Mouse (Mus musculus) left cerebral cortex, postnatal 36 days (tissue): ENCODE data around the gene Tnrc6b. TPM values are rescaled to one million over a fixed set of nuclear protein-coding genes. Genes with fewer than 3 reads are reported as not detected.

Source experiments
- DNase-seq, 2 experiments: peaks; one replicate each; pipeline ENCODE4 v3.0.0; 2021 to 2022; ENCODE audit warnings: low spot score in 2 of 2, mixed read lengths in 1 of 2
- intact Hi-C: fragments of 180-260 bp; cut with DNase I; formaldehyde crosslinking; loops from one replicate; pipeline ENCODE4 v1.15.1; 2025
- microRNA-seq: library from miRNA; unstranded; fragments of <30 nt; microRNA quantifications from one replicate; pipeline ENCODE4 v1.2.0, GENCODE M21; 2022
- total RNA-seq, 2 experiments: library from RNA; stranded (reverse); gene quantifications; 2 replicates each; pipeline ENCODE4 v1.2.3; 2021

The Tnrc6b gene
- total RNA-seq, 2 experiments from 2014 or later: 107 to 142 TPM

- intact Hi-C loops: no loop called here
- no peak for DNase-seq
Measured at GRCm38 (mm10) chr15:80983264-80983663, 272.2 kb downstream of the Tnrc6b start.

GRCm38 (mm10) chr15:80988331-80988730 is 277.2 kb downstream of the Tnrc6b start:
- no peak for DNase-seq
- intact Hi-C loops: no loop called here

DNA sequence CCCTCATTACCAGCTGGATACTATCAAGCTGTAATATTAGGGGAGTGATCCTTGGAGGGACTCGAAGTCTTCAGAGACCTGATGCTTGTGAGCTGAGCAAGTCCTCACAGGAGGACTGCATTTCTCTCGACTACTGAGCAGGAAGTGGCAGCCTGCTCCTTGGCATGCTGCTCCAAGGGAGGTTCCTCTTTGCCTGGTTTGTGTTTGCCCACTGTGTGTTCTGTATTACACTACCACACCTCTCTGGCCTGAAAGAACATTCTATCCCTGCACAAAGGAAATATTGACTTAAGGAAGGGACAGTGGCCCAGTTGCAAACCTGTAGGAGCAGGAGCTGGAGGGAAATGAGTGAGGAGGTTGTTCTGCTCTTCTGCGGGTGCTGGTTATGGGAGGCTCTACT is 278.6 kb downstream of the Tnrc6b start:
- DNase-seq: no peak
- intact Hi-C loops: no loop called here

Small RNA genes within 50 kb of the gene (microRNA-seq; reads per million reads assigned to microRNA genes)
- gene Mir5113: 6.1 reads per million, percentile 21 among the genes with 10 or more reads in this experiment

Other genes with a start within 250 kb of the Tnrc6b start
- gene Enthd1, start 146.2 kb upstream of the Tnrc6b start, total RNA-seq: not detected
- under 1 TPM; 0.35 to 0.50 TPM for gene Grap2, start 138.7 kb upstream of the Tnrc6b start, total RNA-seq
- under 1 TPM; 0.39 TPM for gene Fam83f, start 39.5 kb upstream of the Tnrc6b start, total RNA-seq
- 10 to 100 TPM; 29.4 to 30.5 TPM for gene Adsl, start 237.2 kb downstream of the Tnrc6b start, total RNA-seq